Mouse (Mus musculus): ENCODE results near the gene Smox.
A peak's percentile ranks its signal among the peaks of the same experiment; 100 is the strongest.
"Not testable (repeated sequence)": the region's sequence is repeated elsewhere in the genome, so short reads cannot be mapped to it uniquely, and the experiment has no call there.

The Smox gene

DNA sequence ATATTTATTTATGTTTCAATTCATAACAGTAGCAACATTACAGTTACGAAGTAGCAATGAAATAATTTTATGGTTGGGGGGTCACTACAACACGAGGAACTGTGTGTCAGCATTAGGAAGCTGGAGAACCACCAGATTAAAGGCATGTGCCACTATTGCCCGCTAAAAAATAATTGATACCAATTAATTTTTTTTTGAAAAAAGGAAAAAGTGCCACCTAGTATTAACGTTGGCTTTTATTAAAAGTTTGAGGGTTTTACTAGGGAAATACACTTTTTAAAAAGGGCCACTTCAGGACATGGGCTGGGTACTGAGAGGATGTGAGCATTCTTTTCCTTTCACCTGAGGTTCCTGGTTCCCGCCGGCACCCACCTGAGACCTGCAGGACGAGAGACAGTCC is at the start of gene Smox:
Smox (plus strand) TSS at position 301 of the 400 bp plus-strand sequence.
- no peak for DNase-seq

DNA sequence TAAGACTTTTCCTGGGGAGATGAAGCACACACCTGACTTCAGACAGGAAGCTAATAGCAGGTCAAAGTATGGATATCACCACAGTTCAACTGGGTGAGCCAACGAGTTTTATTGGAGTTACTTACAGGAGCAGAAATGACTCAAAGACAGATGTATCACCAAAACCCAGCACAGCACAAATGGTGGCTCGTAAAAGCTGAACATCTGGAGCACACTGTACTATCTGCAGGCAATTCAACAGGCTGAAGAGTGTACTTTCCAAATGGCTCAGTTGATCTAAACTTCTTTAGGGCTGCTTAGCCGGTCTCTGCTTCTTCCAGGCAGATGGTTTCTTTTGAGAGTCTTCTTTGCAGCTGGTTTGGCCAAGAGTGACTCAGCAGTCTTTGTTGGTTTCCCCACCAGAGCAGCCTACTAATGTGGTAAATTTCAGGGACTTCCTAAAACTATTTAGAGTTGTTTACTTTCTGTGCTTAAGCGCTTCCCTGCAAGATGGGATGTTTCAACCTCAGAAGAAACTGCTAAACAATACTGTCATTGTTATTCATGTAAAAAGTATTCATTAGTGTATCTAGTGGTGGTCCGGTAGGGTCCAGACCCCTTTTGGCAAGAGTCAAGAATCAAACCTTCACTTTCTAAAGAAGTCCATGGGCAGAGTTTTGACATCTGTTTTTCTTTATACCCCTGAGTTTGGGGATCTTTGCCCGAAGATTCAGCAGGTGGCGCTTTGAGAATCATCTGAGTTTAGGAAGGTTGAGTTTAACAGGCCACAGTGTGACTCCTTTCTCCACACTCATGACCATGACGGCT is 48.0 kb upstream of the Smox start:
- DNase-seq, result no peak

- no peak for DNase-seq
These were observed 47.5 kb upstream of the Smox start for GRCm38 (mm10) chr2:131443891-131444190.

GRCm38 (mm10) chr2:131446416-131446982 is 44.8 kb upstream of the Smox start:
- DNase-seq, result no peak

GRCm38 (mm10) chr2:131447566-131448330 is 43.5 kb upstream of the Smox start:
- no peak for DNase-seq

DNA sequence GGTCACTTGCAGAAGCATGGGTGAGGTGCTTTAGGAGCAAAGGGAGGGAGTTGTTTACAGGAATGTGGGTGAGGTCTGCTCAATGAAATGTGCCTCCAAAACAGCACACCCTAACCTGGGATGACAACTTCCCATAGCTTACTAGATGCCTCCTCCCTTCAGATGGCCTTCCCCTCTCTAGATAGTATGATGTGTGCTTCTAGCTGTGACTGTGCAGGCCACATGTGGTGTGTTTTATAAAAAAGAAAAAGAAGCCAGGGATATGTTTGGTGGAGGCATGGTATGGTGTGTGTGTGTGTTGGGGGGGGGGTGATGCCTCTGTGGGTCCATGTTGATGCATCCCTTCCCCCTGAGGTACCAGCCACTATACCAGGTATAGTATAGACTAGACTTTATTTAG is 42.9 kb upstream of the Smox start:
- DNase-seq, result no peak

DNA sequence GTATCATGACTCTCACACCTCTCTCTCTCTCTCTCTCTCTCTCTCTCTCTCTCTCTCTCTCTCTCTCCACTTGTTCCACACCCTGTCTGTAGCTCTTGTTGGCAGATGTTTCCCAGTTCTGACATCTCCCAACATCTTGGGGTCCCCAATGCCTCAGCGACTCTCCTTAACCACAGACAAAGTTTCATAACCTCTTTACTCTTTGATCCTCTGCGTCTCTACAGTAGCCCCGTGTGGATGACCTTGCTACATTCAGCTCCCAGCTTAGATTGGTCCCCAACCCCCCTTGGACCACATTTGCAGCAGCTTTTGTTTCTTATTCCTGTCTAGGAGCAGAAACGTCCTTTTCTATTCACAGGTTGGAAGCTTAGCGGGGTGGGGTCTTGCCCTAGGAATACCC is 41.6 kb upstream of the Smox start:
- DNase-seq, result no peak

- DNase-seq, result no peak
These were observed 40.8 kb upstream of the Smox start for GRCm38 (mm10) chr2:131450491-131450890.

DNA sequence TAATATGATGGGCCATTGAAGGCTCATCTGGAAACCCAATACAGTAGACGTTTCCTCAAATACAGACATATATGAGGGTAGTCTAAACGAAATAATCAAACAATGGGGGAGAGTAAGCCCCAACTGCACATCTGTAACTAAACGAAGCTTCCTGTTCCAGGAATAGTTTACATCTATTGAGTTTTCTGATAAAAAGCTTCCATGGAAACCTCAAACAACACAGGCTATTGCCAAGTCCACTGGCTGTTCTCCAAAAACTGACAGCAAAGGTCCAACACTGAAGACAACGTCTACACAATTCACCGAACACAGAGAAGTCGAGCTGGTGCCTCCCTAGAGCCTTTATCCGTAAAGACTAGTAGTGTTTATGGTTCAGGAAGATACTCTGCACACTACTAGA is 33.6 kb upstream of the Smox start:
- DNase-seq, result no peak

GRCm38 (mm10) chr2:131460946-131461682 is 30.2 kb upstream of the Smox start:
- peak; percentile 63 for DNase-seq

DNA sequence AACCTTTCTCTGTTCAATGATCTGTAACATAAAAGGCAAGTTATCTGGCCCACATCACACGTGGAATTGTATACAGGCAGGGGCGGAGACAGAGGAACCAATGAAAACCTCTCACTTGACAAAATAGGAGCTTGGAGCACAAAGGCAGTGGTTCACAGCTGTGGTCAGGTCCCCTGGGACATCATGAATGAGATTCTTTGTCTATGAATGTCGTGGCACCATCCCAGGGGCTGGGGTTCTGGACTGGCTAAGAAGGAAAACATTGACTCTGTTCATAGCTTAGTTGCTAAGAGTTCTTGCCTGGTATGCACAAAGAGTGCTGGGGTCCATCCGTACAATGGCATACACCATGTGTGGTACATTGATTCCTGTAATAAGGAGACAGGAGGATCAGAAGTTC is 28.3 kb upstream of the Smox start:
- DNase-seq, result no peak

DNA sequence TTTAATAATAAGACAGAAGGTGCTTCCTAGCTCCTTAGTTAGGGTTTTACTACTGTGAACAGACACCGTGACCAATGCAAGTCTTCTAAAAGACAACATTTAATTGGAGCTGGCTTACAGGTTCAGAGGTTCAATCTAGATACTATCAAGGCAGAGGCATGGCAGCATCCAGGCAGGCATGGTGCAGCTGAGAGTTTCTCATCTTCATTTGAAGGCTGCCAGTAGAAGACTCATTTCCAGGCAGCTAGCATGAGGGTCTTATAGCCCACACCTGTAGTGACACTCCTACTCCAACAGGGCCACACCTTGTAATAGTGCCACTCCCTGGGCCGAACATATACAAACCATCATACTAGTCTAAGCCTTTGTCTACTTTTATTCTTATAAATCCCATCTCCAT is 27.1 kb upstream of the Smox start:
- DNase-seq, result no peak

- DNase-seq, result no peak
These were observed 24.6 kb upstream of the Smox start for GRCm38 (mm10) chr2:131466732-131467131.

- no peak for DNase-seq
These were observed 21.4 kb upstream of the Smox start for GRCm38 (mm10) chr2:131469916-131470315.

GRCm38 (mm10) chr2:131473749-131474148 is 17.5 kb upstream of the Smox start:
- DNase-seq, result no peak

- DNase-seq, result not testable (repeated sequence)
These were observed 14.2 kb upstream of the Smox start for GRCm38 (mm10) chr2:131477105-131477504.

DNA sequence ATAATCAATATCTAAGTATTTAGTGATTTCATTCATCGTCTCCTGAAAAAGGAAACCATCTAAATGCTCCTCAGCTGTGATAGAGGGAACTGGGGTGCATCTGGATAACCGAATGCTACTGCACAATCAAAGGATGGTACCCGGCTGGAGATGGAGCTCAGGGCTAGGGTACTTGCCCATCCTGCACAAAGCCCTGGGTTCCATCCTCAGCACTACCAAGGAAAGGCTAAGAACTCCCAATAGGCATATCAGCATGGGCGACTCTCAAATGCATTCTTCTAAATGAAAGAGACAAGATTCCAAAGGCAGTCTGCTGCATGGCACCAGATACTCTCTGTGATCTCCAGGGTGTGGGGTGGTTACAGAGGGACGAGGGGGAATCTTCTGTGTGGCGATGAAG is 13.4 kb upstream of the Smox start:
- no peak for DNase-seq

DNA sequence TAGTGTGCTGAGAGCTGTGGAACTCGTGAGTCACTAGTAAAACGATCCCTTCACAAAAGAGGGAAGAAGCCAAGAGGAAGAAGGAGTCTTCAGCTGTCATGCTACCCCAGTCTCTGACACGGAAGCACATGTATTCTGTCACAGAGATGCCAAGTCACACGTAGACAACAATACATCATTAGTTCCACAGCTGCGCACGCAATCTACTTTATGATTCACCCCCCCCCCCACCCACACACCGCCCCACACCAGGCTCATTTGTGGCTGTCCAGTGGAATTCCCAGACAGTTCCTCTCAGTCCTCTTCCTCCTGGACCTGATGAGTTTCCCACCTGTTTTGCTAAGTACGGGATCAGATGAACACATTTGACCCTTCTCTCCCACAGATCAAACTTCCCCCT is 12.9 kb upstream of the Smox start:
- DNase-seq, result no peak

- DNase-seq, result no peak
These were observed 12.4 kb upstream of the Smox start for GRCm38 (mm10) chr2:131478916-131479315.

DNA sequence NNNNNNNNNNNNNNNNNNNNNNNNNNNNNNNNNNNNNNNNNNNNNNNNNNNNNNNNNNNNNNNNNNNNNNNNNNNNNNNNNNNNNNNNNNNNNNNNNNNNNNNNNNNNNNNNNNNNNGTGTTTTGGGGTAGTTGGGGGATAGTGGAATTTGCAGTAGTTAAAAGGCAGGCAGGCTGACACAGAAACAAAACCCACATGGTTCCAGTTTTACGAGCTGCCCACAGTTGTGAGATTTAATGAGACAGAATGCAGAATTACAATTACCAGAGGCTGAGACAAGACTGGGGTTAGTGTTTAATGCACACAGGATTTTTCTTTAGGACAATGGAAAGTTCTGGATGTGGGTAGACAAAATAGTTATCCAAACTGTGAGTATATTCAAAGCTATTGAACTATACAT is 9.6 kb upstream of the Smox start:
- no peak for DNase-seq

- DNase-seq, result no peak
These were observed 8.8 kb upstream of the Smox start for GRCm38 (mm10) chr2:131482478-131482877.

DNA sequence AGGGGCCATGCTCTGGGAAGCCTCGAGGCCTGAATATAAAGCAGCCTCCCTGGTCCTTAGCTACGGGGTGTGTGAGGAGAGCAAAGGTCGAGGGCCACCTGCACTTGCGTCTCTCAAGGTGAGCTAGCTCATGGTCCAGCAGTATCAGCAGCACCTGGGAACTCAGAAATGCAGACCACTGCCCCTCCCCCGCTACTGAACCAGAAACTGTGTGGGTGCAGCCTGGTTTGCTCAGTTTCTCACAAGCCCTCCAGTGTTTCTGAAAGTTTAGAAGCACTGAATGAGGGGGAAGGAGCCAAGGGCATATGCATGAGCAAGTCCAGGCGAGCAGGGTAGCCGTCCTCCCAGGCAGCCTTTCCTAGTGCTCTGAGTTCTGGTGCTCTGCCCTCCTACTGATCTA is 7.7 kb upstream of the Smox start:
- DNase-seq, result no peak

DNA sequence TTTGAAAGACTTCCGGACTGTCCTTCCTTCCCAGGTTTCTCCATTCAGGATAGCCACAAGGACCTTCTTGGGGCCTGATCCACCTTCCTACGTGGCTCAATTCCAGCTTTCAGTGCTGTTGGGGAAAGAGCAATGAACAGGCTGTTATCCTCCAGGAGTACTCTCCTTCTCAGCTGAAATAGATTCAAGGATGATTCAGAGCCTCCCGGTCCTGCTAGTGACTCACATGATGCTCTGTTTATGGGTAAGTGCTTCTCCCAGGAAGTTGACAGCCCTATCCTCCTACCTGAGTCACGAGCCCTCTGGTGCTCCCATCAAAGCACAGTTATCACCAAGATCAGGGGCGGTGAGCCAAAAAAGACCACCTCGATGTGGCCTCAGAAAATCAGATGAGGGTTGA is 7.1 kb upstream of the Smox start:
- DNase-seq, result no peak

DNA sequence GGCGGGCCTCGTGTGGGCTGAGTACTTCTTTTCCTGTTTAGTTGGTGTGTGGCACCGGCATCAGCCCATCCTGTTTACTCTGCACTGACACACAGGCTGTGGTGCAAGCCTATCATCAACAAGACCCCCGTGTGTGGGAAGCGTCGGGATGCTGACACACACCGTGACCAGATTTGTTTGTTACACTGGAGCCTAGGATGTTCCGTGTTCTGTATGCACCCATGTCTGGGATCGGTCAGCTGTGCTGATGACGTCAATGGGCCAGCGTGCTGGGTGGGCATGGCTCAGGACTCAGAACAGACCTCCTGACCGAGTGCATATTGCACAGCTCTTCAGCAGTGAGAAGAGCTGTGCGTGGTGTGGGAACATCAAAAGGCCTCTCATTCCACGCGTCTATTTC is 6.2 kb upstream of the Smox start:
- no peak for DNase-seq
